Mouse (Mus musculus): ENCODE results near the gene Megf11.

Gene Megf11

DNA sequence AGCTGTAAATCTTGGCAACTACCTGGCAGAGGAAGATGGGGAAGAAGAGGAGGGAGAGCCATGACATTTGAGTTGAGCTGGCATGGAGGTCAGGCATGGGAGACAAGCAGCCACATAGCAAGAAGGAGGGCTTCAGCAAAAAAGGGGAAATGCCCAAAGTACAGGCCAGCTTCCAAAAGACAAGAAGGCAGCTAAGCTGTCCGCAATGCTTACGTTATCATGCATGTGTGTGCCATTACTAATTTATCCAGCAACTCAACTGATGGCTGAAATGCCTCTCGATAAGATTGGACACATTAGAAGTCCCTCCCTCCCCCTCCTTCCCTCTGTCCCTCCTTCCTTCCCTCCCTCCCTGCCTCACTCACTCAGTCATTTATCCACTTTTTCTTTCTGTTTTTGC is 260.0 kb downstream of the Megf11 start:
- no peak for DNase-seq (ENCODE audit: extremely low read depth, low read depth)

DNA sequence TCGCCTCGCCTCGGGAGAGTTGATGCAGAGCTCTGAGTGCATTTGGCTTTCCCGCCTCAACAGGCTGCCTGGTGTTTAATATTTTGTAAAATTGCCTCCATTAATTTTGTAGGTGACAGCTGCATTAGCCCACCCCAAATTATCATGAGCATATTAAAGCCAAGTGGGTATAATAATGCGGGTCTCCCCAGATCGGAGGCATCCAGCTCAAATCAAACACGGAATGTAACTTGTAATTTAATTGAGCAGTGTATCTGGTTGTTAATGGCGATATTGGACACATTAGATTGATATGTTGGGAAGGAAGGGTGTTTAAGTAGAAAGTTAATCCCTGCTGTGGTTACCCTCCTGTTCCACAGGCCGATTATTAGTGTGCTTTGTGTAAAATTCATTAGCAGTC is 264.0 kb downstream of the Megf11 start:
- DNase-seq (ENCODE audit: extremely low read depth, low read depth), result no peak

DNA sequence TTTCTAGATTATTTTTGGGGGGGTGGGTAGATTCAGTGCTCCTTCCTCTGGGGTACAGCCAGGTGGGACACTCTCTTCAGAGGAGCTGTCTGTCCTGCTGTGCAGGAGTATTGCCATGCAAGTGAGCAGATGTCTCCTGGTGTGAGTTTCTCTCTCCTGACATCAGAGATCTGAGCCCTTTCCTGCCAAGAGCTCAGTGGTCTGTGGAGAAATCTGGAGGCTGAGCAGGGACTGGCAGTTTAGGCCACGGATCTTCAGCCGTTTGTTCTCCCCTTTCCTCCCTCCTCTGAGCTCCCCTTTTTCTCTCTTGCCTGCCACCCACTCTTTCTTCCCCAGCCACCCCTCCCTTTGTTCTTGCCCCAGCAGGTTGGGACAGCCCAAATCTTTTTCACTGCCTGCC is 264.5 kb downstream of the Megf11 start:
- DNase-seq (ENCODE audit: extremely low read depth, low read depth), result no peak

DNA sequence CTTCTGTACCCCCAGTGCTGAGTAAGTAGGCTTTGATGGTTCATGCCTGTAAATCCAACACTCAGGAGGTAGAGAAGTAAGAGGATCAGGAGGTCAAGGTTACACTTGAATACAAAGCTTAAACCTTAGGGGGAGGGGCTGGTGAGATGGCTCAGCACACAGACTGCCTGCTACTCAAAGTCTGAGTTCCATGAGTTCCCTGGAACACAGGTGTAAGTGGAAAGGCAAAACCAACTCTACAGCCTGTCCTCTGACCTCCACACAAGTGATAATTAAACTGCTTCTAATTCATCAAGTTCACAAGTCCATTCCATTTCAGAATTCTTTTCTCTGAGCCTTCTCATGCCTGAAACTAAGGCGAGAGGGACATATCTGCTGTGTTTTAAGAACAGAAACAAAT is 265.8 kb downstream of the Megf11 start:
- no peak for DNase-seq (ENCODE audit: extremely low read depth, low read depth)

DNA sequence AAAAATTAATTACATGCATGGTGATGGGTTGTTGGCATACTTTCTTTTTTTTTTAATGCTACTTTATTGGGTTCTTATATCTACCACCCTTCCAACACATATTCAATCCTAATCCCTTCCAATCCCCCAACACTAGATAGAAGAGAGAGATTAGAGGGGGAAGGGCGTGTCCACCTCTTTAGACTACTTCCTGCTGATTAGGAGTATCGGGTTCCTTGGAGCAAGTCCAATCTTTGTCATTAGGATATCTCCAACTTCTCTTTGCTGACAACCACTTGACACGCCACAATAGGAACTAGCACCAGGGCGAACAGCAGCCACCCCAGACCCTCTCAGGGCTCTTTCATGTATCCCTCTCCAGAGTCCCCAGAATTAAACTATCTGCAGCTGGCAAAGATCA is 266.3 kb downstream of the Megf11 start:
- DNase-seq (ENCODE audit: extremely low read depth, low read depth), result no peak

DNA sequence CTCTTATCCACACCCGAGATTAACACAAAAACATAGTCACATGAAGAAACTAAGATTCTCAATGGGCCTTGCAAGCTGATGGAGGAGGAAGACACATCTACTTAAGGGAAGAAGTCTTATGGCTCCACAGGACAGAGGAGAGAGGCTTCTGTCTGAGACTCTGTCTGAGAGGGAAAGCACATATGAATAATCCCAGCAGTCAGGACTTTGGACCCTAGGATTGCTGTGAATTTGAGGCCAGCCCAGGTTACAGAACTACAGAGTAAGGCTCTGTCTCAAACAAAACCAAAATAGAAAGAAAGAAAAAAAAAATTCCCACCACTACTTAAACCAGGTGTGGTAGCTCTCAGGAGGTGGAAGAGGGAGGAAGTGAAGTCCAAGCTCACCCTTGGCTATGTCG is 266.7 kb downstream of the Megf11 start:
- no peak for DNase-seq (ENCODE audit: extremely low read depth, low read depth)

DNA sequence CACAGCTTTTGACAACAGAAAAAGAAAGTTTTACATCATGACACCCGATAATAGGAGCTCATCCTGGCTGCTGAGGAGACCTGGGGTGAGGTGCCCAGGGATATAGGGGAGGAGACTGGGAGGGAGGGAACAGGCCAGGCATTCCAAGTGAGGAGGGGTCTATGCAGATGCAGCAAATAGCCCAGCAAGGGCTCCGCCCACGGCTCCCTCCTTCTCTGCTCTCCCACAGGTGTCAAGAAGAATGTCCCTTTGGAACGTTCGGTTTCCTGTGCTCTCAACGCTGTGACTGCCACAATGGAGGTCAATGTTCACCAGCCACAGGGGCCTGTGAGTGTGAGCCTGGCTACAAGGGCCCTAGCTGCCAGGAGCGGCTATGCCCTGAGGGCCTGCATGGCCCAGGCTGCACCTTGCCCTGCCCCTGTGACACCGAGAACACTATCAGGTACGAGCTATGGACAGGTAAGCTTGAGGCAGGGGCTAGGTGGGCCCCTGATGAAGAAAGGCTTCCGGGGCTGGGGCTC is 267.5 kb downstream of the Megf11 start:
- DNase-seq (ENCODE audit: extremely low read depth, low read depth), result no peak

DNA sequence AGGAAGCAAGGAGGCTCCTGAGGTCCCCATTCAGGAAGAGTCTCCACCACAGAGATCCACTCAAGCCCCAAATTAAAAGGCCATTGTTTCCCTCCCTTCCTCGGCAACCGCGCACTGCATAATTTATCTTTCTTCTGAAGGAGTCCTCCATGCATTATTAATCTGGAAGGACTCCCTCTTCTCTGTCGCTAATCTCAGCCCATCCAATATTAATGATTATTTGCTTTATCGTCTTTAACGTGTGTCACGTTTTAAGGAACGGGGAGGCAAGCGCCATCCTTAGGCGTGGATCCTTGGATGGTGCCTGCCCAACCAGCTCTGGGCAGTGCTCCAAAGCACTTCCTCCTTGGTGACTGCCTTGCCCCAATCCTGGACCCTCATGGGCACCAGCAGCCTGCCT is 269.3 kb downstream of the Megf11 start:
- no peak for DNase-seq (ENCODE audit: extremely low read depth, low read depth)

DNA sequence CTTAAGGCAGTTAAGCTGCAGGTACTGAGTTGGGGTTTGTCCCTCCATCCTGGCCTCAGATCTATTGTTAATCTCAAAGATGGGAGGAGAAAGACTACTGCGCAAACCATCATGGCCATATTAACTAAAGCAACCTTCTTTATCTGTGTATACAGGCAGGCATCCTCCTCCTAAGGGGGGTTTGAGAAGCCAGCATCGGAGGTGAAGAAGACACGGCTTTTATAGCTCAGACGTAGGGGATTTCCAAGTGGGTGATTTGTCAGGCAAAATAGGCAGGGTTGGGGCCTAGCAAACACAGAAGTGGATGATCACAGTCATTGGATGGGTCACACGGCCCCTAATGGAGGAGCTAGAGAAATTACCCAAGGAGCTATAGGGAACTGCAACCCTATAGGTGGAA is 271.2 kb downstream of the Megf11 start:
- no peak for DNase-seq (ENCODE audit: extremely low read depth, low read depth)

DNA sequence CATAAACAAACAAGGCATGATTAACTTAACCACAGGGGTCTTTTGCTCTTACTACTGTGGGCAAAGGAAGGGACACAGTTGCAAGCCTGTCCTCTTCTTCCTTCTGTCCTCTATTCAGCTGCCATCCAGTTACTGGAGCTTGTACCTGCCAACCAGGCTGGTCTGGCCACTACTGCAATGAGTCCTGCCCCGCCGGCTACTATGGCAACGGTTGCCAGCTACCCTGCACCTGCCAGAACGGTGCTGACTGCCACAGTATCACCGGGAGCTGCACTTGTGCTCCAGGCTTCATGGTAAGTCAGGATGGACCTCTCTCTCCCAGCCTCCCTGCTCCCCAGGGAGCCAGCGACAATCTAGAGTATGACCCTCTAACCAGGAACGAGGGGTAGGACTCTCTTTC is 274.8 kb downstream of the Megf11 start:
- no peak for DNase-seq (ENCODE audit: extremely low read depth, low read depth)

DNA sequence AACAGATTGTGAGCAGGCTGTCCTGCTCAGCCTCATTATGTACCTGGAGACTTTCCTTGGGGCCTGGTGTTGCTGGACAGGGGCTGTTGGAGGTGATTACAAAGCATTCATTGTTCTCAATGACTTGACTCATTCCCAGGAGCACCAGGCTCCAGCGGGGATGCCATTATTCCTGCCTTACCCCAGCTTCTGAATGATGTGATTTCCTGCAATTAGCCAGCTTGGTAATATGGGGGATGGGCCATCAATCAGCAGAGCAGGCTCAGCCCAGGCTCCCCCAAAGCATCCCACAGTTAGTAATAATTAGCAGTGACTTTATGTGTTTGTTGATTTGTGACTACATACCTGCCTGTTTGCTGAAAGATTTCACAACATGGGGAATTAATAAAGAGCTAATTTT is 279.2 kb downstream of the Megf11 start:
- no peak for DNase-seq (ENCODE audit: extremely low read depth, low read depth)

DNA sequence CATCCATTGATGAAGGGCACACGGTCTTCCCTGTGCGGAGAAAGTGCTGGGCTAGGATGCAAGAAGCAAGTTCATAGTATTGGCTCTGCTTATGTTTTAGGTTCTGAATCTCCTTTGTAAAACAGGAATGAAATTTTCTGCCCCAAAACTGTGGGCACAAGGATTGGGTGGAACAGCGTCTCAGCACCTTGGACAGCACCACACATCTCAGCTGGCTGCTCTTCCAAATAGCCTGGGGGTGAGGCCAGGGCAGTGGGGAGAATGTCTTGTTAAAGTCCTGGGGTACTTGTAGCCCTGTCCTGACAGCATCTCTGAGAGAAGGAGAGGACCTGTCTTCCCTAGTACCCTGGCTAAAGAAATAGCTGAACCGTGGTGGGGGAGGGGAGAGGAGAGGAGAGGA is 281.1 kb downstream of the Megf11 start:
- DNase-seq (ENCODE audit: extremely low read depth, low read depth), result no peak

DNA sequence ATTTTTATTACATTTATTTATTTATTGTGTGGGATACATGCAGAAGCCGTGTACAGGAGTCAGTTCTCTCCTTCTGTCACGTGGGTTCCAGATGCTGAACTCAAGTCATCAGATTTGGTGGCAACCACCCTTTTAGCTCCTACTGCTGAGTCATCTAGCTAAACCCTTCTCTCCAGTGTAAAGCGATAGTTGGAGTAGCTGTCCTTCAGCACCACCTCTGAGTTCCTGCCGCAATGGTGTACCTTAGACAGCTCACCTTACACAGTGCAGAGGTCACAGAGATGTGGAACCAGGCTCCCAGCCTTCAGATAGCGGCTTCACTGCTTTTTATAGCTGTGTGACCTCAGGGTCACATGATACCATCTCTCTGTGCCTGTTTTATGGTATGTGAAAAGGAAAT is 282.1 kb downstream of the Megf11 start:
- no peak for DNase-seq (ENCODE audit: extremely low read depth, low read depth)

DNA sequence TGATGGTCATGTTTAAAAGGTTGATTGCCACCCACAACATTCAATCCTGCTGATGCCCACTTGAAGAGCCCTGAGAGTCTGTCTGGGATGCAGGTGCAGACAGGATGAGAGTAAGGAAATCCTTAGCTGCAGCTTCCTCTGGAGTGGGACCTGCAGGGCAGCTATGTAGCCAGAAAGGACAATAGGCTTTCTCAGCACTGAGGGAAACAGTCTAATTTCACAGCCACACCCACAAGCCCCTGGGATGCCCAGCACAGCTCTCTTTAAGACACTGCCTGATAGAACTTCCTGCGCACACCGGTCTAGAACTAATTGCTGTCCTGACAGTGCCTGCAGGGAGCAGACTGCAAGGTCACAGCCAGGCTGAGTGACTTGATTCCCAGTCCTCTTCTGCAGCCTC is 282.6 kb downstream of the Megf11 start:
- no peak for DNase-seq (ENCODE audit: extremely low read depth, low read depth)

DNA sequence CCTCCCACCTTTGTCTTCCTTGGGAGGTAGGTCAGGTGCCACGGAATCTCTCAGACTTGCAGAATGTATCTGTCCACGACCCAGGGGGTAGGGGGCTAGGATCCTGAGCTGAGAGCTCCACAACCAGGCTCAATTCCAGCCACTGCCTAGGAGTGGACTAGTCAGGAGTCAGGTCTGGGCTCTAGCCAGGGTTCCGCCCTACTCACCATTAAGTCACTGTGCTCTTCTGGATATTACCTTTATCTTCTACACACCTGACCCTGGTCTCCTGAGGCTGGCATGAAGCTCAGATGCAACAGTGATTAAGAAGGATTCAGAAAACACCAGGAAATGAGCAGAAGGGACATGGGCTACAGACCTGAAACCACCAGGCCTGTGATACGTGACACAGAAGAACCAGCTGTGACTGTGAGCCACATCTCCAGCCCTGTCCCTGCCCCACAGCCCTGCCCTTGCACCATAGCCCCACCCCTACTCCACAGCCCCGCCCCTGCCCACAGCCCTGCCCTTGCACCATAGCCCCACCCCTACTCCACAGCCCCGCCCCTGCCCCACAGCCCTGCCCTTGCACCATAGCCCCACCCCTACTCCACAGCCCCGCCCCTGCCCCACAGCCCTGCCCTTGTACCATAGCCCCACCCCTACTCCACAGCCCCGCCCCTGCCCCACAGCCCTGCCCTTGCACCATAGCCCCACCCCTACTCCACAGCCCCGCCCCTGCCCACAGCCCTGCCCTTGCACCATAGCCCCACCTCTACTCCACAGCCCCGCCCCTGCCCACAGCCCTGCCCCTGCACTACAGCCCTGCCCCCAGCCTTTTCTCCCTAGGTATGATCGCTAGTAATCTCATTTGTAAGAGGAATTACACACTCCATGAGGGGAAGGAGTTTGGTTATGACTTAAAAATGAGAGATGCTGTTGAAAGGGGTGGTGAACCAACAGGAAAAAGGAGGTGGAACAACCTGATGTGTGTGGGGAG is 286.2 kb downstream of the Megf11 start:
- DNase-seq (ENCODE audit: extremely low read depth, low read depth), result peak; percentile 34

DNA sequence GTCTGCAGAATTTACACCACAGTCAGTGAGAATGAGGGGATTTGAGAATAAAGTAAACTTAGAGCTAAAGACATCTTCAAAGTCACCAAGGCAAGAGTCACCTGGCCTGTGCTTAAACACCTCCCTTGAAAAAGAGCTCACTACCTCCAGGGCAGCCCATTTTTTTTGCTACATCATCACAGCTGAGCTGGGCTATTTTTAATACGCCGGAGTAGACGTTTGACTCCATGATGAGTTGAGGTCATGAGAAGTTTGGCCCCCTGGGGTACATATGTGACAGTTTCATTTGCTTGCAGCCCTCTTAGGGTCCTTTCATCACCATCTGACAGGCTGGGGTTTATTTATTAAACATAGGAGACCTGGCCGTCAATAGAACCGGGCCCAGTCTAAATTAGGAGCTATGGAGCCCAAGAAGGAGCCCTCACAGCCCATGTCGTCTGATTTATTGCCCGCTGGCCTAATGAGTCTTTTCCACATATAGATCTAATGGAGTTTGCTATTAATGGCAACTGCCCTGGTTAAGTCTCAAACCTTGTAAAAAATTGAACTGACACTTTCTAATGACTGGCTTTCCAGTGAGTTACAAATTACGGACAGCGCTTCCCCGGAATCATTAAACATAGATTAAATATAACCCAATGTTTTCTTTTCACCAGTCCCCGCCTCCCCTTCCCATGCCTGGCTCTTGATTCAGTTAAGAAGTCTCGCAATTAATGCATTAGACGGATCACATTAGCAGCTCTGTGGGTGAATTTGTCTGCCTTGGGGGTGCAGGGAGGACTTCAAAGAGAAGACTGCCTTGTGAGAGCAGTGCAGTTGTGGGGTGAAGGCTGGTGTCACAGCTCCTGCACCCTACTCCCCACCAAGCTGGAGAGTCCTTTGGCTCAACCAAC is 301.9 kb downstream of the Megf11 start:
- DNase-seq (ENCODE audit: extremely low read depth, low read depth), result no peak

DNA sequence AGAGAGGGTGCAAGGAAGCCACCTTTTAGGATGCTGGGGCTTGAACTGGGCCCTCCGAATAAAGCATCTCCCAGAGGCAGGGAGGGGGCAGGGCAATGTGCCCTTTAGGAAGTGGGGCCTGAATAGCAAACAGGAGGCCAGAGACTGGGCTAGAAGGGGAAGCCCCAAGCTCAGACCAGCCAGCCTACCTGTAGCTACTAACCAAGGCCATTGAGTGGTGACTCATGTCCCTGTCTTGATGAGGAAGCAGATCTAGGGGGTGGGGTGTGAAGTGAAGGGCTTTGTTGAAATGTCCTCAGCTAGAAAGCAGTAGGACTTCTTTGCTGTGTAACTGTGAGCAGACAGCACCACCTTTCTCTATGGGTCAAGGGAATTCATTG is 302.6 kb downstream of the Megf11 start:
- no peak for DNase-seq (ENCODE audit: extremely low read depth, low read depth)

DNA sequence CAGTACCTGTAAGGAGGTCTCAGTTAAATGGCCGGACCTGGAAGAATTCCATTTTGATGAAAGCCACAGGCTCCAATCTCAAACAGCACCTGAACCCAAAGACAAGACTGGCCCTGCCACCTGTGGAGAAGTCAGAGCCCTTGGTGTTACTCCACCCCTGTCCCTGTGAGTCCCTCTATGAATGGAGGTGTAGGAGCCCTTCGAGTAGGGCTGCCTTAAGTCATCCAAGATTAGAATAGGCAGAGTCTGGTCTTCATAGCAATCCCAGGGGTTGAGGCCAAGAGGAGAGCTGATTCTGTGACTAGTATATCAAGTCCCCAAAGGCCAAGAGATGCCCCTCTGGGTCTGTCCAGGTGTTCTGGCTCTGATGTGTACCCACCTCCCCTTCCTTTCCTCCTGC is 305.3 kb downstream of the Megf11 start:
- DNase-seq (ENCODE audit: extremely low read depth, low read depth), result no peak

DNA sequence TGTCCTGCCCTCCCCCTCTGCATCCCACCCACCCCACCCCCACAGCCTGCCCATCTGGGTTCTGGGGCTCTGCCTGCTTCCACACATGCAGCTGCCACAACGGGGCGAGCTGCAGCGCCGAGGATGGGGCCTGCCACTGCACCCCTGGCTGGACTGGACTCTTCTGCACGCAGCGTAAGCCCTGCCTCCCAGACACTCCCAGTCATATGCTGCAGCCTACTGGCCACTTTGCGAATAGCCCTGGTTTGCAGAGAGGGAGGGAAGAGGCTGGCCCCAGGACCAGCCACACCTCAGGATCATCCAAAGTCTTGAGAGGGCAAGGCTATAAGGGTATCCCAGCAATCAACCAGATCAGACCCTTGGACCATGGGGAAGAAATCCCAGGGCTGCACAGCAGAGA is 305.8 kb downstream of the Megf11 start:
- no peak for DNase-seq (ENCODE audit: extremely low read depth, low read depth)

DNA sequence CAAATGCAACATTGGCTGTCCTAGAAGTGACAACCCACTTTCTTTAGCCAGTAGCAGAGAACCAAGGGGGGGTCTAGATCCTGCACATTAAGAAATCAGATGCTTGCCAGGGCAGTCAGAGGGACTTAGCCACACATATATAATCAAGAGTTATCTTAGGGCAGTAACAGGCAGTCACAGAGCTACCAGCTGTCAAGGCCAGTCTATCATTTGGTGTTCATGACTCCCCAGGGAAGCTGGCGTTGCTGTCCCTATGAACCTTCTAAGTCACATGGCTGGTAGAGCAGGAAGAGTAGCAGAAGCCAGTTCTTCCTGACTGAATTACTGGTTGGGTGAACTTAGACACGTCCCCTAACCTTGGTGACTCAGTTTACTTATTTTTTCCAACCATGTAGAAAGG is 307.7 kb downstream of the Megf11 start:
- DNase-seq (ENCODE audit: extremely low read depth, low read depth), result no peak

DNA sequence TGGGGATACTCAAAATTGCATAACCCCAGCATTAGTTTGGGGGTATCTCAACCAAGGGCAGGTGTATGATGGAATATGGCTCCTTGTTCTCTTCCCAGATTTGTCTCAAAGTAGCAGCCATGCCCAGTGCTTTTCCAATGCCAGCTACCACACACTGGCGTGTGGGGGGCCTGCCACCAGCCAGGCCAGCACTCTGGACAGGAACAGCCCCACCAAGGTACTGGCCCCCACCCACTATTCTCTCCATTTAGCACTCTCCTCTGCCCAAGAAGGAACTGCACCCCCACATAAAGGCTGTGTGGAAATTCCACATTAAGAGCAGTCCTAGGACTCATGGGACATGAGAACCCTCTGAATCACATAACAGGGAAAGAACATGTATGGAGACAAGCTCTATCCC is 309.8 kb downstream of the Megf11 start:
- no peak for DNase-seq (ENCODE audit: extremely low read depth, low read depth)

DNA sequence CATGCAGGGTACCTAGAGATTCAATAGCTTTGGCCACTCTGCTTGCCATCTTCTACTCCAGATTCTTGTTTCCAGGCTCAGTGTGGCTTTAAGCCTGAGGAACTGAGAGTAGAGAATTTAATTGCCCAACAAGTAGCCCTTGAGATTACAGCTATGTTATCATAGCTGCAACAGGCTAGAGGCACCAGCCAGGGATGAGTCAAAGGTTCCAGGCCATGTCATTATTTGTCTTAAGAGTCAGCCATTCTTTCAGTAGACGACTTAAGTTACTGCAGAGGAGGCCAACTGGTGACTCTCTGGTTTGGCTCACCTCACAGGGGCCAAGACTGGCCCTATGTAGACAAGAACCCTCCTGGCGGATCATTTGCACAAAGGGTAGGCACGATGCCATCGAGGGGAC is 311.0 kb downstream of the Megf11 start:
- no peak for DNase-seq (ENCODE audit: extremely low read depth, low read depth)
